Mouse (Mus musculus) CH12.LX (cell line): ENCODE measurements around the gene Kctd12. TPM values are rescaled to one million over a fixed set of nuclear protein-coding genes. Genes with fewer than 3 reads are reported as not detected.

ENCODE experiments used
- DNase-seq: peaks from one replicate; pipeline ENCODE4 v3.0.0-alpha.2; 2013; ENCODE audit errors: extremely low read depth
- H3K27ac ChIP-seq: 2 replicates; pipeline ENCODE4 v1.5.1; 2012; ENCODE audit warnings: low read depth, mild to moderate bottlenecking, control low read depth, moderate library complexity; ENCODE audit not compliant: insufficient read depth
- H3K27me3 ChIP-seq: replicated peaks from 2 replicates; pipeline ENCODE3; 2012; ENCODE audit warnings: inconsistent platforms
- H3K36me3 ChIP-seq, 2 experiments: replicated peaks in 1 of 2; 2 replicates each; pipeline versions ENCODE3 to v1.6.1; 2012; ENCODE audit warnings: inconsistent platforms in 1 of 2, low read length in 1 of 2, mild to moderate bottlenecking in 1 of 2, mixed read lengths in 1 of 2, moderate library complexity in 1 of 2; ENCODE audit not compliant: control insufficient read depth in 1 of 2, insufficient read depth in 1 of 2
- H3K4me1 ChIP-seq, 2 experiments: 2 replicates each; pipeline ENCODE4 v1.6.1; 2012; ENCODE audit warnings: inconsistent platforms in 1 of 2, moderate library complexity in 1 of 2; ENCODE audit not compliant: insufficient read depth in 2 of 2, control insufficient read depth in 1 of 2
- H3K4me2 ChIP-seq: 2 replicates; pipeline ENCODE4 v1.6.1; 2012; ENCODE audit warnings: low read depth, mild to moderate bottlenecking, control low read depth; ENCODE audit not compliant: poor library complexity, insufficient read depth, severe bottlenecking
- H3K4me3 ChIP-seq, 3 experiments: fragments of 150-350 bp in 1 of 3; sonication (generic) in 1 of 3; replicated peaks in 1 of 3; 2 replicates each; pipeline versions ENCODE3 to v1.5.1; 2011 to 2012; ENCODE audit warnings: low read depth in 2 of 3, low read length in 2 of 3, mild to moderate bottlenecking in 2 of 3, moderate library complexity in 2 of 3, control low read depth in 1 of 3, improper control_type of control experiment in 1 of 3, inconsistent platforms in 1 of 3, mixed read lengths in 1 of 3; ENCODE audit not compliant: poor library complexity in 1 of 3
- H3K79me2 ChIP-seq: replicated peaks from 2 replicates; pipeline ENCODE4 v1.6.1; 2012; ENCODE audit warnings: mild to moderate bottlenecking, moderate library complexity; ENCODE audit not compliant: control insufficient read depth, poor library complexity, insufficient read depth, severe bottlenecking; ENCODE audit errors: extremely low read depth
- H3K9ac ChIP-seq: 2 replicates; pipeline ENCODE4 v1.6.1; 2012; ENCODE audit warnings: low read depth, mild to moderate bottlenecking, control low read depth, moderate library complexity; ENCODE audit not compliant: insufficient read depth
- H3K9me3 ChIP-seq: replicated peaks from 2 replicates; pipeline ENCODE3; 2012; ENCODE audit warnings: low read length, inconsistent platforms, mixed read lengths
- BHLHE40 ChIP-seq: IDR thresholded peaks from 2 replicates; pipeline ENCODE4 v1.6.1; 2011; ENCODE audit warnings: mild to moderate bottlenecking, low read depth, low read length, improper control_type of control experiment
- CHD1 ChIP-seq: IDR thresholded peaks from 2 replicates; pipeline ENCODE4 v1.6.1; 2012; ENCODE audit warnings: low read depth, low read length, improper control_type of control experiment, inconsistent platforms
- CHD2 ChIP-seq: IDR thresholded peaks from 2 replicates; pipeline ENCODE4 v1.6.1; 2011; ENCODE audit warnings: low read length, improper control_type of control experiment
- CTCF ChIP-seq, 2 experiments: IDR thresholded peaks in 1 of 2; conservative IDR thresholded peaks in 1 of 2; 2 replicates each; pipeline ENCODE4 v1.5.1; 2011 to 2012; ENCODE audit warnings: low read depth in 2 of 2, low read length in 2 of 2, improper control_type of control experiment in 1 of 2, inconsistent platforms in 1 of 2, mild to moderate bottlenecking in 1 of 2, moderate library complexity in 1 of 2
- E2F4 ChIP-seq: IDR thresholded peaks from 2 replicates; pipeline ENCODE4 v1.6.1; 2011; ENCODE audit warnings: low read depth, low read length, improper control_type of control experiment; ENCODE audit not compliant: insufficient replicate concordance
- ELF1 ChIP-seq: IDR thresholded peaks from 2 replicates; pipeline ENCODE4 v1.6.1; 2014; ENCODE audit warnings: low read depth, mild to moderate bottlenecking, inconsistent platforms, low read length, improper control_type of control experiment
- EP300 ChIP-seq: IDR thresholded peaks from 2 replicates; pipeline ENCODE4 v1.6.1; 2011; ENCODE audit warnings: low read length, improper control_type of control experiment
- ETS1 ChIP-seq: conservative IDR thresholded peaks from 2 replicates; pipeline ENCODE4 v1.6.1; 2012; ENCODE audit warnings: low read depth, mild to moderate bottlenecking, inconsistent platforms, low read length, improper control_type of control experiment, moderate library complexity
- GABPA ChIP-seq: IDR thresholded peaks from 2 replicates; pipeline ENCODE4 v1.6.1; 2012; ENCODE audit warnings: low read depth, low read length, improper control_type of control experiment, inconsistent platforms; ENCODE audit not compliant: insufficient replicate concordance
- HCFC1 ChIP-seq: IDR thresholded peaks from 2 replicates; pipeline ENCODE4 v1.6.1; 2012; ENCODE audit warnings: low read depth, mild to moderate bottlenecking, inconsistent platforms, low read length, improper control_type of control experiment
- IRF4 ChIP-seq: IDR thresholded peaks from 2 replicates; pipeline ENCODE4 v1.6.1; 2014; ENCODE audit warnings: low read depth, mild to moderate bottlenecking, inconsistent platforms, low read length, improper control_type of control experiment
- JUND ChIP-seq: conservative IDR thresholded peaks from 2 replicates; pipeline ENCODE4 v1.6.1; 2011; ENCODE audit warnings: low read depth, low read length, improper control_type of control experiment
- KAT2A ChIP-seq: IDR thresholded peaks from 2 replicates; pipeline ENCODE4 v1.6.1; 2012; ENCODE audit warnings: low read length, improper control_type of control experiment, inconsistent platforms; ENCODE audit not compliant: insufficient replicate concordance
- MAFK ChIP-seq: IDR thresholded peaks from 2 replicates; pipeline ENCODE4 v1.6.1; 2011; ENCODE audit warnings: low read length, improper control_type of control experiment; ENCODE audit not compliant: insufficient replicate concordance
- MAX ChIP-seq: IDR thresholded peaks from 2 replicates; pipeline ENCODE4 v1.6.1; 2011; ENCODE audit warnings: low read length, improper control_type of control experiment
- MAZ ChIP-seq: IDR thresholded peaks from 2 replicates; pipeline ENCODE4 v1.6.1; 2012; ENCODE audit warnings: low read depth, mild to moderate bottlenecking, inconsistent platforms, low read length, improper control_type of control experiment, moderate library complexity
- MEF2A ChIP-seq: IDR thresholded peaks from 2 replicates; pipeline ENCODE4 v1.6.1; 2014; ENCODE audit warnings: low read depth, mild to moderate bottlenecking, inconsistent platforms, low read length, improper control_type of control experiment, borderline replicate concordance
- MXI1 ChIP-seq: IDR thresholded peaks from 2 replicates; pipeline ENCODE4 v1.6.1; 2011; ENCODE audit warnings: mild to moderate bottlenecking, low read depth, low read length, improper control_type of control experiment
- MYC ChIP-seq: IDR thresholded peaks from 2 replicates; pipeline ENCODE4 v1.6.1; 2011; ENCODE audit warnings: low read depth, mild to moderate bottlenecking, improper control_type of control experiment, low read length
- NELFE ChIP-seq: IDR thresholded peaks from 2 replicates; pipeline ENCODE4 v1.6.1; 2011; ENCODE audit warnings: low read depth, low read length, improper control_type of control experiment
- NRF1 ChIP-seq: IDR thresholded peaks from 2 replicates; pipeline ENCODE4 v1.6.1; 2014; ENCODE audit warnings: low read depth, mild to moderate bottlenecking, inconsistent platforms, low read length, improper control_type of control experiment, moderate library complexity
- PAX5 ChIP-seq: IDR thresholded peaks from 2 replicates; pipeline ENCODE4 v1.6.1; 2012; ENCODE audit warnings: low read length, inconsistent platforms, mixed read lengths
- POLR2A ChIP-seq: IDR thresholded peaks from 2 replicates; pipeline ENCODE4 v1.6.1; 2011; ENCODE audit warnings: low read depth, mild to moderate bottlenecking, improper control_type of control experiment, low read length
- RAD21 ChIP-seq: IDR thresholded peaks from 2 replicates; pipeline ENCODE4 v1.6.1; 2011; ENCODE audit warnings: low read depth, mild to moderate bottlenecking, low read length, improper control_type of control experiment, moderate library complexity
- RCOR1 ChIP-seq: conservative IDR thresholded peaks from 2 replicates; pipeline ENCODE4 v1.6.1; 2012; ENCODE audit warnings: low read depth, mild to moderate bottlenecking, inconsistent platforms, low read length, improper control_type of control experiment
- SIN3A ChIP-seq: IDR thresholded peaks from 2 replicates; pipeline ENCODE4 v1.6.1; 2012; ENCODE audit warnings: low read length, improper control_type of control experiment, inconsistent platforms
- SMC3 ChIP-seq: IDR thresholded peaks from 2 replicates; pipeline ENCODE4 v1.6.1; 2011; ENCODE audit warnings: low read depth, low read length, improper control_type of control experiment
- TBP ChIP-seq: conservative IDR thresholded peaks from 2 replicates; pipeline ENCODE4 v1.6.1; 2011; ENCODE audit warnings: low read depth, low read length, improper control_type of control experiment
- TCF12 ChIP-seq: IDR thresholded peaks from 2 replicates; pipeline ENCODE4 v1.6.1; 2014; ENCODE audit warnings: low read depth, mild to moderate bottlenecking, inconsistent platforms, low read length, improper control_type of control experiment
- UBTF ChIP-seq: IDR thresholded peaks from 2 replicates; pipeline ENCODE4 v1.6.1; 2012; ENCODE audit warnings: low read depth, mild to moderate bottlenecking, inconsistent platforms, low read length, improper control_type of control experiment, moderate library complexity
- USF1 ChIP-seq: IDR thresholded peaks from 2 replicates; pipeline ENCODE4 v1.6.1; 2014; ENCODE audit warnings: low read depth, mild to moderate bottlenecking, inconsistent platforms, low read length, improper control_type of control experiment
- ZC3H11A ChIP-seq: IDR thresholded peaks from 2 replicates; pipeline ENCODE4 v1.6.1; 2012; ENCODE audit warnings: low read depth, mild to moderate bottlenecking, inconsistent platforms, low read length, improper control_type of control experiment
- ZKSCAN1 ChIP-seq: IDR thresholded peaks from 2 replicates; pipeline ENCODE4 v1.6.1; 2012; ENCODE audit warnings: low read depth, inconsistent platforms, low read length, improper control_type of control experiment, borderline replicate concordance
- ZMIZ1 ChIP-seq: IDR thresholded peaks from 2 replicates; pipeline ENCODE4 v1.6.1; 2012; ENCODE audit warnings: low read depth, mild to moderate bottlenecking, inconsistent platforms, low read length, improper control_type of control experiment
- ZNF384 ChIP-seq: IDR thresholded peaks from 2 replicates; pipeline ENCODE4 v1.6.1; 2012; ENCODE audit warnings: low read depth, low read length, improper control_type of control experiment, inconsistent platforms
- dilution Hi-C: fragments of 300-500 bp; cut with MboI; formaldehyde crosslinking; loops from 2 replicates; pipeline ENCODE4 v1.14.3; 2020; ENCODE audit warnings: low sequenced_read_pairs; ENCODE audit not compliant: extremely low pct_unique_long_range_greater_than_20kb, extremely low pct_ligation_motif_present
- in situ Hi-C: fragments of 300-500 bp; cut with MboI; formaldehyde crosslinking; loops from 3 replicates; pipeline ENCODE4 v1.14.3; 2019; ENCODE audit warnings: low sequenced_read_pairs, low pct_ligation_motif_present, low pct_unique_long_range_greater_than_20kb, mixed read lengths
- polyA plus RNA-seq: library from polyadenylated mRNA; unstranded; fragments of >175 nt; gene quantifications from 2 replicates; pipeline ENCODE4 v1.2.1, GENCODE M21; 2012; ENCODE audit warnings: low read depth; ENCODE audit not compliant: insufficient read length
- total RNA-seq, 2 experiments: library from RNA; depleted of rRNA; stranded (reverse); fragments of 300-350 nt in 1 of 2; fragments of >200 nt in 1 of 2; gene quantifications; 2 replicates each; pipeline ENCODE4 v1.2.3; 2012 to 2014

Kctd12 gene
- total and polyA plus RNA-seq, 3 experiments: 21.4 to 35.4 (median 21.8) TPM

GRCm38 (mm10) chr14:102980481-102980880 is 2.0 kb downstream of the Kctd12 start (continued):
- TF ChIP-seq EP300 (no peak), KAT2A (no peak), MAFK (no peak), RAD21 (peak; percentile 68), HCFC1 (peak; percentile 17; the same call in 1 of the 2 replicates), ZMIZ1 (no peak; the same call in 1 of the 2 replicates), JUND (no peak), TBP (0 out of 2 replicates have a peak, but pooled peaks have one; percentile 36), CHD2 (no peak)

GRCm38 (mm10) chr14:102979831-102980230 is 2.6 kb downstream of the Kctd12 start:
- peak overlapping the region; percentile 35; the same call in 1 of the 2 replicates for H3K27ac ChIP-seq
- H3K36me3 ChIP-seq: peaks cover 0 to 2% of the 10 kb centered on the region in 2 experiments
- peak overlapping the region; percentile 70 to 74 (median 73) for H3K4me3 ChIP-seq
- in situ Hi-C loops (loop anchor here (5.0 to 25.0 kb wide), 3 partner anchors 73 to 468 kb away; no protein-coding TSS in a partner anchor), dilution Hi-C loops (loop anchor here (25.0 kb wide), 1 partner anchor 168 kb away; no protein-coding TSS in a partner anchor)
- TF ChIP-seq NELFE (no peak), RCOR1 (no peak; the same call in 1 of the 2 replicates), GABPA (no peak), TCF12 (peak; percentile 53; the same call in 1 of the 2 replicates), NRF1 (no peak), IRF4 (0 out of 2 replicates have a peak, but pooled peaks have one; percentile 47), UBTF (no peak), PAX5 (no peak), ZKSCAN1 (no peak), ETS1 (peak; percentile 48; the same call in 1 of the 2 replicates), MAFK (peak; percentile 38; the same call in 1 of the 2 replicates), ZC3H11A (no peak), USF1 (no peak), ELF1 (peak; percentile 66), CHD1 (no peak), EP300 (no peak), BHLHE40 (no peak; the same call in none of the 2 replicates), SIN3A (peak; percentile 93), CHD2 (no peak), RAD21 (no peak), JUND (no peak), TBP (no peak), E2F4 (no peak), CTCF (conservative IDR thresholded peaks at IDR 0.05 in 1 of 2, IDR thresholded peaks at IDR 0.05 in 1 of 2; ENCODE audit: low read depth in 2 of 2, low read length in 2 of 2) (no peak), HCFC1 (peak; percentile 19; the same call in 1 of the 2 replicates), MXI1 (no peak), MYC (no peak), MAX (no peak), POLR2A (no peak), MAZ (peak; percentile 84; the same call in 1 of the 2 replicates), MEF2A (no peak), ZMIZ1 (no peak), ZNF384 (no peak), SMC3 (no peak), KAT2A (no peak)
- no peaks in the 10 kb centered on the region for H3K9me3 ChIP-seq
- peak; percentile 66 for DNase-seq
- peak overlapping the region; percentile 70 for H3K4me2 ChIP-seq
- H3K4me1 ChIP-seq: peaks cover 0 to 30% of the 10 kb centered on the region in 2 experiments; a peak in 2 of 4 replicates
- H3K27me3 ChIP-seq: no peaks in the 10 kb centered on the region
- peak overlapping the region; percentile 43; the same call in 1 of the 2 replicates for H3K9ac ChIP-seq
- H3K79me2 ChIP-seq: peaks cover 30% of the 10 kb centered on the region
